Mouse (Mus musculus) heart, embryonic 14.5 days (tissue): Measurements from ENCODE around the gene 4833439L19Rik. TPM values are rescaled to one million over a fixed set of nuclear protein-coding genes. Genes with fewer than 3 reads are reported as not detected.

Experiments used
- ATAC-seq: fragments of 200-750 bp; cut with Nextera tagmentation; 2 replicates; pipeline ENCODE4 v1.8.0; 2017; ENCODE audit warnings: low read depth, moderate TSS enrichment; ENCODE audit not compliant: insufficient number of reproducible peaks, insufficient read depth, low FRiP score
- H3K27ac ChIP-seq, 2 experiments: fragments of 200-500 bp in 1 of 2; fragments of 300-500 bp in 1 of 2; sonication (generic) in 1 of 2; replicated peaks in 1 of 2; 2 replicates each; pipeline ENCODE4 v1.5.1; 2012 to 2014; ENCODE audit warnings: low read depth in 2 of 2, low read length in 2 of 2, control low read depth in 1 of 2, mild to moderate bottlenecking in 1 of 2, mixed read lengths in 1 of 2; ENCODE audit not compliant: control insufficient read depth in 1 of 2, insufficient read depth in 1 of 2
- H3K27me3 ChIP-seq: fragments of 300-500 bp; sonication (generic); 2 replicates; pipeline ENCODE4 v1.6.1; 2014; ENCODE audit warnings: mild to moderate bottlenecking, low read length, control low read depth; ENCODE audit not compliant: control insufficient read depth, insufficient read depth
- H3K36me3 ChIP-seq: fragments of 300-500 bp; sonication (generic); 2 replicates; pipeline ENCODE4 v1.6.1; 2014; ENCODE audit warnings: mild to moderate bottlenecking, control low read depth, low read length, mixed read lengths; ENCODE audit not compliant: control insufficient read depth, insufficient read depth
- H3K4me1 ChIP-seq, 2 experiments: fragments of 200-500 bp in 1 of 2; fragments of 300-500 bp in 1 of 2; sonication (generic) in 1 of 2; 2 replicates each; pipeline ENCODE4 v1.6.1; 2012 to 2014; ENCODE audit warnings: low read length in 2 of 2, control low read depth in 1 of 2, mixed read lengths in 1 of 2; ENCODE audit not compliant: control insufficient read depth in 2 of 2, insufficient read depth in 2 of 2
- H3K4me2 ChIP-seq: fragments of 300-500 bp; sonication (generic); 2 replicates; pipeline ENCODE4 v1.6.1; 2014; ENCODE audit warnings: mild to moderate bottlenecking, low read length
- H3K4me3 ChIP-seq, 2 experiments: fragments of 200-500 bp in 1 of 2; fragments of 300-500 bp in 1 of 2; sonication (generic) in 1 of 2; 2 replicates each; pipeline ENCODE4 v1.5.1; 2012 to 2014; ENCODE audit warnings: low read length in 2 of 2, mild to moderate bottlenecking in 2 of 2, control low read depth in 1 of 2, low read depth in 1 of 2, moderate library complexity in 1 of 2; ENCODE audit not compliant: control insufficient read depth in 1 of 2, insufficient read depth in 1 of 2
- H3K9ac ChIP-seq: fragments of 300-500 bp; sonication (generic); 2 replicates; pipeline ENCODE4 v1.6.1; 2014; ENCODE audit warnings: mild to moderate bottlenecking, low read length
- H3K9me3 ChIP-seq: fragments of 300-500 bp; sonication (generic); 2 replicates; pipeline ENCODE4 v1.6.1; 2016; ENCODE audit warnings: low read length, control low read depth; ENCODE audit not compliant: control insufficient read depth
- WGBS: fragments of 180-500 bp; shearing (Covaris S2); extraction: QIAGEN DNeasy Blood & Tissue Kit; methylation state at CpG from one replicate; pipeline ENCODE4 v1.1.7; 2014; 5-methylcytosine and 5-hydroxymethylcytosine counted together
- polyA plus RNA-seq: library from polyadenylated mRNA; unstranded; fragments of >200 nt; fragmentation: Nextera tagmentation; extraction: Ambion mirVana; gene quantifications from 2 replicates; pipeline ENCODE4 v1.2.1, GENCODE M21; 2014

4833439L19Rik gene
- polyA plus RNA-seq, 1 experiment from 2014 or later, result 123 TPM

DNA sequence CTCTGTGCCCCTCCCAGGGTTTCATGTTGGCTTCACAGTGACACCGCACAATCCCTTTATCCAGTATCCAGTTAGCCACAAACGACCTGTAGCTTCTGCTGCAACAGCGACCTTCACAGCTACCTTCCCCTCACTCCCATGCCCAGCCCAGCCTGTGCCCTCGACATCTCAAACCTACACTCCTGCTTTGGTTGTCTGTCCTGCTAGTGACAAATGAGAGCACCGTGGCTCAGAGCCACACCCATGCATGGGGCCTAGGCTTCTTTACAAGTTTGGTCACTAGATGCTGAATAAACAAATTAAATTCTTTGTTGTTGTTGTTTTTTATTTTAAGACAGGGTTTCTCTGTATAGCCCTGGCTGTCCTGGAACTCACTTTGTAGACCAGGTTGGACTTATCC lies 42.0 kb upstream of the 4833439L19Rik start:
- Histone ChIP-seq H3K4me3 (no peak overlapping the region), H3K4me2 (no peak overlapping the region), H3K27ac (no peak overlapping the region), H3K36me3 (peaks cover 9% of the 10 kb centered on the region; the same call in 1 of the 2 replicates), H3K4me1 (peaks cover 8 to 21% of the 10 kb centered on the region in 2 experiments), H3K9me3 (no peaks in the 10 kb centered on the region), H3K27me3 (no peaks in the 10 kb centered on the region), H3K9ac (no peak overlapping the region)
- 59% methylated on average over 5 of the region's 5 CpGs for WGBS
- ATAC-seq, result no peak

DNA sequence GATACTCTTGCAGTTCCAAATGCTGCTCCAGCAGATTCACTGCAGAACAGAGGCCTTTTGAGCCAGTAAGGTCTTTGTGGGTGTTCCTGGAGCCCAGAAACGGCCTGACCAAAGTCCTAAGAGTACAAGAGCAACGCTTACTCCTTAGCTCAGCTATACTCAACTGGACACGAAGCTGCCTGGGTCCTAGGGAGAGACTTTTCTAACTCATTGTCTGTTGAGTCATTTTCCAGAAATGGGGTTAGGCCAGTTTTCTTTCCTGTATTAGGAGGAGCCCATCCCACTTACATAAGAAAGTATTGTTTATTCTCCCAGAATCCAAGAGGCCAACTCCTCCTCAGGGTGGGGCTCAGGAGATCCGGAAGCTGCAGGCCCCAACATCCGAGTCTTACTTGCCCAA lies 40.2 kb upstream of the 4833439L19Rik start:
- Histone ChIP-seq H3K4me1 (peaks cover 3 to 19% of the 10 kb centered on the region in 2 experiments; a peak in 3 of 4 replicates), H3K36me3 (peaks cover 9% of the 10 kb centered on the region; the same call in 1 of the 2 replicates), H3K9ac (no peak overlapping the region), H3K9me3 (no peaks in the 10 kb centered on the region), H3K27me3 (no peaks in the 10 kb centered on the region), H3K4me3 (no peak overlapping the region), H3K4me2 (no peak overlapping the region), H3K27ac (no peak overlapping the region)
- ATAC-seq, result no peak
- 70% methylated on average over 5 of the region's 5 CpGs for WGBS

DNA sequence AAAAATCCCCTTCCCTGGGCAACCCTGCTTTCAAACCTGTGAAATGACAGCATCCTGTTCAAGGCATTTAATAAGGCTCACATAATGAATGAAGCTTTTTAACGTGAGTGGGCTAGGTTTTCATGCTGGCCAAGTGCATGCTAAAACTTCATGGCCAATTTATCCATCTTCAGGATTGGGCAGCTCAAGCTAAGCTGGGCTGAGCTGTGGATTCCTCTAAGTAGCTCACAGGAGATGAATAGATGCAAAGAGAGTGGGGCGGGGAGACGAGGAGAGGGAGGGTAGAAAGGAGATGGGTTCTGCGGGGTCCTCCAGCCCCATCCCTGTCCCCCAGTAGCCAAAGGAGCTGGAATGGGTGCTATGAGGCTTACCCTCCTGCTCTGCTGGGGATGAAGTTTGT lies 39.0 kb upstream of the 4833439L19Rik start:
- Histone ChIP-seq H3K4me3 (no peak overlapping the region), H3K36me3 (peaks cover 10% of the 10 kb centered on the region; the same call in 1 of the 2 replicates), H3K4me2 (no peak overlapping the region), H3K9me3 (no peaks in the 10 kb centered on the region), H3K9ac (no peak overlapping the region), H3K27me3 (no peaks in the 10 kb centered on the region), H3K27ac (no peak overlapping the region), H3K4me1 (peaks cover 3 to 7% of the 10 kb centered on the region in 2 experiments; a peak in 3 of 4 replicates)
- WGBS, result 75% methylated on average over 4 of the region's 4 CpGs
- no peak for ATAC-seq

DNA sequence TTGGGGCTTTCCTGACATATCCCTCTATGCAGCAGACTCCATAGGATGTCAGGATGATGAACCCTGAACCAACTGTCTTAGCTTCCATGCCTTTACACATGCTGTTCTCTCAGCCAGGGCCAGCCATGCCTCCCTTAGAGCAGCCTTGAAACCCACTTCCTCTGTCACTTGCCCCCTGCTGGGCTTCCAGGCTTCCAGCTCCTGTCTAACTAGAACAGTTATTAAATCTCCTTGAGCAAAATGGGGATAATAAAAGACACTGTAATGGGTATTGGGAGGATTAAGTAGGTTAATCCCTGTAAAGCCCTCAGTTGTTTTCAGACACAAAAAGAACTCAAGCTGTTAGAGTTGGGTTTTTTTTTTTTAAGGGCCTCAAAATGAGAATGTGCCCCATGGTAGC lies 38.3 kb upstream of the 4833439L19Rik start:
- H3K4me2 ChIP-seq, result no peak overlapping the region
- H3K9ac ChIP-seq, result no peak overlapping the region
- no peaks in the 10 kb centered on the region for H3K9me3 ChIP-seq
- no peaks in the 10 kb centered on the region for H3K27me3 ChIP-seq
- ATAC-seq, result no peak
- H3K4me1 ChIP-seq, result 0 out of 4 replicates have a peak, but pooled peaks cover 0 to under 1% of the 10 kb centered on the region in 2 experiments
- H3K36me3 ChIP-seq, result peaks cover 16% of the 10 kb centered on the region; the same call in 1 of the 2 replicates
- H3K27ac ChIP-seq, result no peak overlapping the region
- no peak overlapping the region for H3K4me3 ChIP-seq

DNA sequence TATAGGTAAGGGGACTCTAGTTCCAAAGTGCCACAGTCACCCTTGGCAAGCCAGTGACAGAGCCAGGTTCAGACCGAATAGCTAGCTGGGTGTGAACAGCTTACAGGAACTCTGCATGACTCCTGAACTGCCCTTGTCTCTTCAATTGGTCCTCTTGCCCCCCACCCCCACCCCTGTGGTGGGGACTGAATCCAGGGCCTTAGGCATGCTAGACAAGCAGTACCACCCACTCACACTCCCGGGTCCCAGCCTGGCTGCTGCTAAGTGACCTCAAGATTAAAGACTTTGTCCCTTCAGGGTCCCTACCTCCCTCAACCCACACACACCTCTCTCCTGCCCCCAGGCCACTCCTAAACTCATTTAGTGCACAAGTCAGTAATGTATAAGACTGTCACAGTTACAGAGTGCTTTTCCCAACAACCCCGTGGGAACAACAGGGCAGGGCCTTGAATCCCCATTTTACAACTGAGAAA lies 37.4 kb upstream of the 4833439L19Rik start:
- Histone ChIP-seq H3K4me1 (peaks cover 2 to 3% of the 10 kb centered on the region in 2 experiments; a peak in 2 of 4 replicates), H3K27me3 (no peaks in the 10 kb centered on the region), H3K4me2 (no peak overlapping the region), H3K4me3 (no peak overlapping the region), H3K9me3 (no peaks in the 10 kb centered on the region), H3K27ac (no peak overlapping the region), H3K36me3 (peaks cover 21% of the 10 kb centered on the region; the same call in 1 of the 2 replicates), H3K9ac (no peak overlapping the region)
- 46% methylated on average over 3 of the region's 3 CpGs for WGBS
- ATAC-seq, result no peak

DNA sequence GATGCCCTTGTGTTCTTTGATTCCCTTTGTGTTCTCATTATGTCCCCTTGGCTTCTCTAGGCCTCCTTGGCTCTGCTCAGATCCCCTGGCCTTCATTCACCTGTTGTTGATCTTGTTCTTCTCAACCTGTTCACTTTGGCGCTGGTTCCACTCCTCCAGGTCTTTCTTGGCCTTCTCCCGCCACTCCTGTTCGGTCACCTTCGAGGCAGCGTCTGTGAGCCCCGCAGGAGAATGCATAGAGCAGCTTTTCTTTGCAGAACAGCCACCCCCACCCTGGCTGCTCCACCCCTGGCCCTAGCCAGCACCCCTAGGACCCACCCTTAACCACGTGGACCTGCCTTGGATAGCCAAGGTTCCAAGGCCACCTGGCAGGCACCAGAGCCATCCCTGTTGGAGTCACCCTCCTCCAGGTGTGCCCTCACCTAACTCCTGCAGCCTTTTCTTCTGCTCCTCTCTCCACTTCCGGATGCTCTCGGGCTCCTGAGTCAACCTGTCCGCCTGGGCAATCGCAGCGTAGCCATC lies 33.4 kb upstream of the 4833439L19Rik start:
- ATAC-seq, result no peak
- Histone ChIP-seq H3K36me3 (peaks cover 25% of the 10 kb centered on the region), H3K4me2 (no peak overlapping the region), H3K9ac (no peak overlapping the region), H3K27me3 (no peaks in the 10 kb centered on the region), H3K27ac (no peak overlapping the region), H3K9me3 (no peaks in the 10 kb centered on the region), H3K4me3 (no peak overlapping the region), H3K4me1 (peaks cover 23 to 27% of the 10 kb centered on the region in 2 experiments)
- 87% methylated on average over 12 of the region's 12 CpGs for WGBS

DNA sequence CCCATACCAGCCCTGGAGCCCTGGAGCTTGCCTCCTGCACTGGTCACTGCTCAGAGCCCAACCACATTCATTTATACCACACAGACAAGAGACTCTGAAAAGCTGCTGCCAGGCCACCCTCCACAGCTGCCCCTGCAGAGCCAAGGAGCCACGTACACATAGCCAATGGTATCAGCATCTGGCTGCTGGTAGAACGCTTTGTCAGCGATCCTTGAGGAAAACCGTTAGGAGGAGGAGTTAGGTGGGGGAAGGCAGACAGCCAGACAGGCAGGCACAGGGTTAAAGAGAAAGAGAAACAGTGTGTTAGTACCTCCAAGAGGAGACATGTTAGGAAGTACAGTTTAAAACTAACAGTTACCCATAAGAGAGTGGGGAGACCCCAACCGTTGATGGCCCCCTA lies 31.6 kb upstream of the 4833439L19Rik start:
- H3K27ac ChIP-seq, result peak overlapping the region; percentile 47 to 78
- 37% methylated on average over 5 of the region's 5 CpGs for WGBS
- H3K4me3 ChIP-seq, result no peak overlapping the region

More for the DNA sequence above, 31.6 kb upstream of the 4833439L19Rik start:
- Histone ChIP-seq H3K9me3 (no peaks in the 10 kb centered on the region), H3K9ac (peak overlapping the region; percentile 41), H3K4me1 (peaks cover 23 to 28% of the 10 kb centered on the region in 2 experiments), H3K36me3 (peaks cover 37% of the 10 kb centered on the region), H3K4me2 (peak overlapping the region; percentile 26; the same call in 1 of the 2 replicates), H3K27me3 (no peaks in the 10 kb centered on the region)
- peak; percentile 1; the same call in 1 of the 2 replicates for ATAC-seq
